Mouse (Mus musculus): ENCODE measurements around the gene Preb. TPM values are rescaled to one million over a fixed set of nuclear protein-coding genes. Genes with fewer than 3 reads are reported as not detected.

Preb gene
- polyA plus RNA-seq, 1 experiment from 2014 or later, result 142 TPM

DNA sequence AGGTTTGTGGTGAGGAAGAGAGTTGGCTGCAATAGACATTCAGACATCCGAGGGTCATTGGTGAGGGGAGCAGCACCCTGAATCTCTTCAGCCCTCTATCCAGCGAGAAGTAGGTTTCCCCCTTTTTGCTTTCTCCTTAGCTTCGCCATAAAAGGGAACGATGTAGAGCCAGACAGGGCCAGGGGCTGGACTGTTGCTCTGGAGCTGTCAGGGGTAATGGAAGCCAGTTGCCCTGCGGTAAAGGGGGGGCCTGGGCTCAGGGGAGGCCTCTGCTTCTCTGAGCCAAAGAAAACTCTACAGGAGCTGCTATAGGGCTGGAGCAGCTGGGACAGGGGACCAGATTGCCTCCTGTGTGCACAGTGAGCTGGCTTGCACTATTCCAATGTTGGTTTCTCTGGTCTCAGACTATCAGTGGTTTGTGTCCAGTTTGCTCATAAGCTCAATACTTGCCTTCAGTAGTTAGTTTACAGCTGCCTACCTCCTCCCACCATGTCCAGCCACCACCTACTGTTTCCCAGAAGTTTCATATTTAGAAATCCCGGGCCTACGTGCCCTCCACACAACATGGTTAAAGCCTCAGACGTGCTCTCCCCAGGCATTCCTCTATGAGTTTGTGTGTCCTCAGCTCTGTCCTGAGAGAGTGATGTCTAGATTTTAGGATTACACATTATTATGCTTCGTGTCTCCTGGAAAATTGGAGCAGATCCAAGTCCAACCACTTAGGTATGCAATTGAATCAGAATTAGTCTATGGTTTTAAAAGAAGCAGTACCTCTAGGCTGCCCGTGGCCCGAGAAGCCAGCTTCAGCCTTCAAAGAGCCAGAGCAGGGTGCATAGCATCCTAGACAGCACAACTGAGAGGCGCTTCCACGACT, 51.5 kb downstream of the Preb start:
- peak; percentile 71 for DNase-seq (ENCODE audit: low spot score)
- H3K27ac ChIP-seq (replicated peaks), result peak overlapping the region; percentile 92
- H3K36me3 ChIP-seq (replicated peaks), result peaks cover 26% of the 10 kb centered on the region
- WGBS, result 38% methylated on average over 13 of the region's 13 CpGs
- H3K27me3 ChIP-seq (replicated peaks; ENCODE audit: low read depth, poor library complexity, severe bottlenecking), result no peaks in the 10 kb centered on the region
- H3K4me1 ChIP-seq, result peaks cover 83% of the 10 kb centered on the region
- H3K9me3 ChIP-seq, result no peaks in the 10 kb centered on the region
- H3K4me3 ChIP-seq, result peak overlapping the region; percentile 85

DNA sequence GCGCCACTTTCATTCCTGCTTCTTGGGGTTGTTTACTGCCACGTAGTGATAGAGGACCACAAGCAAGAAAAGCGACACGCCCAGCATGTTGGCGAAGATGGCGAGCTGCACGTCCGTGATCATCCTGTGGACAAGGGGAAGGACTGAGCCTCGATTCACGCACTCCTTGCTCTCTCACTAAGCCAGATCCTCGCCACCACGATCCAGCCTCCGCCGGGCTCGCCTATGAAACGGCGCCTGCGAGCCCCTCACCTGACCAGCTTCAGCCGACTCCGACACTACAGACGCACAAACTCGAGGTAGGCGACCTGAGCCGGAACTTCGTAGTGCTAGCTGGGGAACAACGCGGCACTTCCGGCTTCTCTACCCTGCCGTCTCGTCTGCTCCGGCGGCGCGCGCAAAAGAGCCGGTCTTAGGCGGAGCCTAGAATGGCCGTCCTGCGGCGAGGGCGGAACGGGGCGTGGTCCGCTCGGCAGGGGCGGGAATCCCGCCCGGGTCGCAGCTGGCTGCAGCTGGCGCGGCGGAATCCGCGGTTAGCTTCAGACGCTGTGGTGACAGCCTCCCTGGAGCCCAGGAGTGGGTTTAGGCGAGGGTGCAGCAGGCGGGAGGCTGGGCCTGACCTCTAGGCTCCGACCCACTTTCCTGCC, 52.6 kb downstream of the Preb start, which contains the start of gene Ost4:
TSS of gene Ost4 (minus strand) at position 376 of the 647 bp plus-strand sequence.
- Histone ChIP-seq H3K36me3 (replicated peaks) (peaks cover 37% of the 10 kb centered on the region), H3K27ac (replicated peaks) (peak within 1 kb of the TSS; percentile 92), H3K4me1 (peaks cover 71% of the 10 kb centered on the region), H3K9me3 (no peaks in the 10 kb centered on the region), H3K27me3 (replicated peaks; ENCODE audit: low read depth, poor library complexity, severe bottlenecking) (no peaks in the 10 kb centered on the region), H3K4me3 (peak within 1 kb of the TSS; percentile 85)
- DNase-seq (ENCODE audit: low spot score), result peak; percentile 98
- WGBS, result under 1% methylated on average over 58 of the region's 58 CpGs

DNA sequence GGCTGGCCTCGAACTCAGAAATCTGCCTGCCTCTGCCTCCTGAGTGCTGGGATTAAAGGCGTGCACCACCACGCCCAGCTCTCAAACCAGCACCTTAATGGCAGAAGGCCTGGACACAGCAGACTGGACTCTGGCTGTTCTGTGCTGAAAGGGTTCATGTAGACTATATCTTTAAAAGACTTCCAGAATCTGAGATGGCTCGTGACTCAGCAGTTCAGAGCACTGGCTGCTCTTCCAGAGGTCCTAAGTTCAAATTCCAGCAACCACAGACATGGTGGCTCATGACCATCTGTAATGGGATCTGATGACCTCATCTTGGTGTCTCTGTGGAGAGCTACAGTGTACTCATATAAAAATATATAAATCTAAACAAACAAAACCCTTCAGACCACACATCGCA, 58.3 kb downstream of the Preb start:
- DNase-seq (ENCODE audit: low spot score), result no peak
- Histone ChIP-seq H3K4me3 (no peak overlapping the region), H3K27ac (replicated peaks) (no peak overlapping the region), H3K4me1 (peaks cover 22% of the 10 kb centered on the region), H3K9me3 (no peaks in the 10 kb centered on the region), H3K36me3 (replicated peaks) (peaks cover 94% of the 10 kb centered on the region), H3K27me3 (replicated peaks; ENCODE audit: low read depth, poor library complexity, severe bottlenecking) (no peaks in the 10 kb centered on the region)
- 94% methylated on average over 5 of the region's 5 CpGs for WGBS

Other genes starting within 250 kb of the Preb start
- gene Dpysl5, start 248.8 kb downstream of the Preb start, polyA plus RNA-seq (2016; fragmentation: Nextera tagmentation; extraction: Ambion mirVana), result 32.8 and 39.6 TPM in 2 replicates
- 15.2 and 15.5 TPM in 2 replicates for gene Mapre3, start 145.7 kb downstream of the Preb start, polyA plus RNA-seq (2016; fragmentation: Nextera tagmentation; extraction: Ambion mirVana)
- gene Tmem214, start 92.3 kb downstream of the Preb start, polyA plus RNA-seq (2016; fragmentation: Nextera tagmentation; extraction: Ambion mirVana), result 68.7 and 71.1 TPM in 2 replicates
- 21.8 and 26.9 TPM in 2 replicates for gene Agbl5, start 71.7 kb downstream of the Preb start, polyA plus RNA-seq (2016; fragmentation: Nextera tagmentation; extraction: Ambion mirVana)
- 399 and 407 TPM in 2 replicates for gene Ost4, start 52.6 kb downstream of the Preb start, polyA plus RNA-seq (2016; fragmentation: Nextera tagmentation; extraction: Ambion mirVana)
- 158 and 162 TPM in 2 replicates for gene Emilin1, start 47.0 kb downstream of the Preb start, polyA plus RNA-seq (2016; fragmentation: Nextera tagmentation; extraction: Ambion mirVana)
- 8.1 and 9.9 TPM in 2 replicates for gene Khk, start 38.9 kb downstream of the Preb start, polyA plus RNA-seq (2016; fragmentation: Nextera tagmentation; extraction: Ambion mirVana)
- gene Cgref1, start 14.8 kb downstream of the Preb start, polyA plus RNA-seq (2016; fragmentation: Nextera tagmentation; extraction: Ambion mirVana), result 2.2 and 3.2 TPM in 2 replicates
- gene Tcf23, start 8.3 kb upstream of the Preb start, polyA plus RNA-seq (2016; fragmentation: Nextera tagmentation; extraction: Ambion mirVana), result not detected in 2 replicates
- 60.2 and 64.8 TPM in 2 replicates for gene Atraid, start 88.0 kb upstream of the Preb start, polyA plus RNA-seq (2016; fragmentation: Nextera tagmentation; extraction: Ambion mirVana)
- gene Slc5a6, start 88.6 kb upstream of the Preb start, polyA plus RNA-seq (2016; fragmentation: Nextera tagmentation; extraction: Ambion mirVana), result 9.9 and 12.2 TPM in 2 replicates
- gene Cad, start 94.4 kb upstream of the Preb start, polyA plus RNA-seq (2016; fragmentation: Nextera tagmentation; extraction: Ambion mirVana), result 64.6 and 71.3 TPM in 2 replicates
- gene Dnajc5g, start 145.9 kb upstream of the Preb start, polyA plus RNA-seq (2016; fragmentation: Nextera tagmentation; extraction: Ambion mirVana), result not detected in 2 replicates
- gene Slc30a3, start 147.9 kb upstream of the Preb start, polyA plus RNA-seq (2016; fragmentation: Nextera tagmentation; extraction: Ambion mirVana), result 0.59 and 0.85 TPM in 2 replicates
- gene Trim54, start 156.4 kb upstream of the Preb start, polyA plus RNA-seq (2016; fragmentation: Nextera tagmentation; extraction: Ambion mirVana), result not detected in 2 replicates
- not detected in 2 replicates for gene Ucn, start 178.5 kb upstream of the Preb start, polyA plus RNA-seq (2016; fragmentation: Nextera tagmentation; extraction: Ambion mirVana)
- gene Mpv17, start 193.9 kb upstream of the Preb start, polyA plus RNA-seq (2016; fragmentation: Nextera tagmentation; extraction: Ambion mirVana), result 63.5 and 70.1 TPM in 2 replicates
- 1.5 TPM in 2 replicates for gene Gm29609, start 219.6 kb upstream of the Preb start, polyA plus RNA-seq (2016; fragmentation: Nextera tagmentation; extraction: Ambion mirVana)
- 123 and 124 TPM in 2 replicates for gene Gtf3c2, start 219.8 kb upstream of the Preb start, polyA plus RNA-seq (2016; fragmentation: Nextera tagmentation; extraction: Ambion mirVana)
- gene Snx17, start 232.9 kb upstream of the Preb start, polyA plus RNA-seq (2016; fragmentation: Nextera tagmentation; extraction: Ambion mirVana), result 125 and 127 TPM in 2 replicates
- 81.4 and 91.1 TPM in 2 replicates for gene Eif2b4, start 233.1 kb upstream of the Preb start, polyA plus RNA-seq (2016; fragmentation: Nextera tagmentation; extraction: Ambion mirVana)
- 11.4 and 12.3 TPM in 2 replicates for gene Zfp513, start 241.9 kb upstream of the Preb start, polyA plus RNA-seq (2016; fragmentation: Nextera tagmentation; extraction: Ambion mirVana)